Mouse (Mus musculus): ENCODE measurements around the gene Sspo. TPM values are rescaled to one million over a fixed set of nuclear protein-coding genes. Genes with fewer than 3 reads are reported as not detected.
A peak's percentile ranks its signal among the peaks of the same experiment; 100 is the strongest.

Gene Sspo
- total RNA-seq, 2 experiments from 2014 or later, result 0.56 to 0.74 TPM

DNA sequence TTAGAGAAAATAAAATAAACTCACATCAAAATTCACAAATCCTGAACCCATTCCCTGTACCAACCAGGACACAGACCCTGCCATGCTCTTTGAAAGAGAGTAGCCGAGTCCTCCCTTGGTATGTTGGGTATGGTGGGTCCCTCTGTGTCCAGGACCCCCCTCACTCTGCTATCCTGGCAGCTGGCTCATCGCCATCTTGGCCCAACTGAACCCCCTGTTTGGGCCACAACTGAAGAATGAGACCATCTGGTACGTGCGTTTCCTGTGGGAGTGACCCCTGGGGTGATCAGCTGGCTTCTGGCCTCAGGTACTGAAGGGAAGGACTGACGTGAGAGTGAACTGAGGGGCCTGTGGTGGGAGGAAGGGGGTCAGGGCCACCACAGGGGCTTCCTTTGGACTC, 91.8 kb downstream of the Sspo start:
- DNase-seq (ENCODE audit: low spot score in 2 of 2), result no peak

DNA sequence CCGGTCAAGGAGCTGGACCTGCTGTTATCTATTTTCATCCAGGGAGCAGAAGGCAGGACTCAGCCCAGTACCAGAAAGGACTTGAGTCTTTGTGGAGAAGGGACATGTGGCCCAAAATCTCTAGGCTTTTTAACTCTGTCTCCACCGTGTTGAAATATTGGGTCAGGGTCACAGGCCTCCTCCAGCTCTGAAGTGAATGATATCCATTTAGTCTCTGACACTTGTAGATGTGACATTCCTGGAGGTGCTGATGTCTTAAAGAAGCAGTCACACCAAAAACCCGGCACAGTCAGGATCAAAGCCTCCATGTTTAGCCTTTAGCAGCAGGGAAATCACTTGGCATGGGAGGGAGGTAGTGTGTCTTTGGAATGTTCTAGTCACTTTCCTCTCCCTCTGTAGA, 92.7 kb downstream of the Sspo start:
- DNase-seq (ENCODE audit: low spot score in 2 of 2), result no peak

DNA sequence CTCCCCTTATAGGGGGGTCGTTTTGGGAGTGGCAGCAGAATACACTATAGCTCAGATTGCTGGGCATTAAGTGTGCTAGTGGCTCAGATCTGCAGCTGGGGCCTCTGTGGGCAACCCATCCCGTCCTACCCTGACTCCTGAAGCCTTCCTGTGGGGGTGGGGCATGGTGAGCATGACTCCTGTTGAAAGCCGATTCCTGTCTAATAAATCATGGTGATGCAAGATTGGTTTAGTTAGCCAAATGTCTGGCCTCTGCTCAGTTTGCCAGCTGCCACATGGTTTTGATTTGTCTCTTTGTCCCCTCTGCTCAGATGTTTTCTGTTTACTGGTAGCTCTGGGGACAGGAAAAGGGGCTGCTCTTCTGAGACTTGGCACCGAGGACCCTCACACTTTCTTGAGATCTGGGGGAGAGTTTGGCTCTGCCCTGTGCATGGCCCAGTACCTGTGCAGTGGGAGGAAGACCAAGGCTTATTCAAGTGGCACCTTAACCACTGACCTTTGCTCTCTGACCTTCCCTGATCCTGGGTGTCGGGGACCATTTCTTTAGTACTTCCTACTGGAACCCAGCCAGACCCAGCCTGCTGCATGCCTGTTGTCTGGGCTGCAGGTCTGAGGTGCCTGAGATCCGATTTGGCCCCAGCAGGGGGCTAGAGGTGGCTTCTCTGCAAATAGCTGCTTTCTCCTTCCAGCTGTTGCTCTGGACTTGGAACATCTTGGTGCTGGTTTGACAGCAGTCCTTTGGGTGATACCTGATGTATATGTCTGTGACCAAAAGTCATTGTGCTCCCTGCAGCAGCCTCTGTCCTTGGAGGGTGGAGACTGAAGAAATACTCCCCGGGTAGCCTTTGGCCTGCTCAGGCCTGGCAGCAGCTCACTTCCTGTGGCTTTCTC, 93.8 kb downstream of the Sspo start:
- DNase-seq (ENCODE audit: low spot score in 2 of 2), result no peak

DNA sequence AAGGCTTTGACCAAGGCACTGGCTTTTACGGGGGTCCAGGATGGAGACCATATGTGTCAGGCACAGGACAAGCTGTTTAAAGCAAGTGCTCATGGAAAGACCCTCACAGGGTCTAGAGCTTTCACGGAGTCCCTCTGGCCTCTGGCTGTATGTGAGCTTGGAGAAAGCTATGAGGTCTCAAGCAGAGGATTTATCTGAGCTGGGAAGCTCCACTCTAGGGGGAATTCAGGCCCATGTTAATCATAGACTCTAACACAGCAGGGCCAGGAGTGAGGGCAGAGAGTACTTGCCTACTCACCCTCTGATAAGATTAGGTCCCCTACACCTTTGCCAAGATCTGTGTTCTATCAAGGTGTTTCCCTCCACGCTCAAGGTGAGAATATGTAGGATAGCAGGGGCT, 94.6 kb downstream of the Sspo start:
- DNase-seq (ENCODE audit: low spot score in 2 of 2), result no peak

GRCm38 (mm10) chr6:48545251-48545650, 97.2 kb downstream of the Sspo start:
- no peak for DNase-seq (ENCODE audit: low spot score in 2 of 2)

DNA sequence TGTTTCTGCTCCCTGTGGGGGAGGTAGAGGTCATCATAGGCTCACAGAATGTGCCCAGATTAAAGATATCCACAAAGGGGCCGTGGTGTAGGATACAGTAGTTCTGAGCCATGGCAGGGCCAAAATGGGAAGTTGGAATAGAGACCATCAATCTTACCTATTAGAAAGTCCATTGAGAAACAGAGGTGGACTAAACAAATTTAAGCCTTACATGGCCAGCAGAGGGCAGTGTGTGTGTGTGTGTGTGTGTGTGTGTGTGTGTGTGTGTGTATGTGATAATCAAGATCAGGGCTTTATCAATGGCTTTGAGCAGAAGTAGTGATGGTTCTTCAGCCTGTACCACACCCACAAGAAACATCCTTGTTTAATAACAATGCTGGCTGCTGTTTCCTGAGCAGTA, 98.2 kb downstream of the Sspo start:
- DNase-seq (ENCODE audit: low spot score in 2 of 2), result peak in 1 of 2 experiments; percentile 44

GRCm38 (mm10) chr6:48546858-48547257, 98.8 kb downstream of the Sspo start:
- no peak for DNase-seq (ENCODE audit: low spot score in 2 of 2)

DNA sequence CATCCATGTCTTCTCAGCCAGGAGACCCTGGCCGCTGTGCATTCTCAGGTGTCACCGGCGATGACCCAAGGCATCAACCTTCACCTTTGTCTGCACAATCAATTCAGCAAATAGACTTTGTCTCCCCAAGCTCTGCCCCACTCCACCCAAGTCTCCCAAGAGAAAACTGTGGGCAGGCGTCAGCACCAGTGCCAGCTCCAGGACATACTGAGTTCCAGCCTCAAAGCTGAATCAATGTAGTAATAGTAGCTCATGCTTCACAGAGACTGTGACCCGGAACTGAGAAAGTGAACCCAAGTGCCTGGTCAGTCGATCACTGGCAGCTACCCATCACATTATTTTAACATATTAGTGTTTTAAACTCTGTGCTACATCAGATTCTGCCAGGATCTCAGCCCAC, 100.3 kb downstream of the Sspo start:
- no peak for DNase-seq (ENCODE audit: low spot score in 2 of 2)

Small RNA genes lying within 50 kb of the gene (microRNA-seq; reads per million reads assigned to microRNA genes)
- 0 reads per million in 2 experiments for gene Gm24325

Other genes with a start within 250 kb of the Sspo start
- gene Krba1, start 52.6 kb upstream of the Sspo start, total RNA-seq (2021), result 10 to 100 TPM; 35.9 to 41.6 TPM
- 10 to 100 TPM; 22.3 TPM for gene Zfp467, start 2.4 kb upstream of the Sspo start, total RNA-seq (2021)
- gene Atp6v0e2, start 89.4 kb downstream of the Sspo start, total RNA-seq (2021), result 100 to 1,000 TPM; 440 to 446 TPM
- gene Lrrc61, start 106.6 kb downstream of the Sspo start, total RNA-seq (2021), result 10 to 100 TPM; 32.3 to 37.6 TPM
- gene Rarres2, start 124.6 kb downstream of the Sspo start, total RNA-seq (2021), result 10 to 100 TPM; 14.9 to 18.0 TPM
- not detected for gene Gm45021, start 141.4 kb downstream of the Sspo start, total RNA-seq (2021)
- gene Repin1, start 145.7 kb downstream of the Sspo start, total RNA-seq (2021), result 10 to 100 TPM; 48.0 to 51.0 TPM
- gene Gm44965, start 145.7 kb downstream of the Sspo start, total RNA-seq (2021), result not detected
- 1 to 10 TPM; 7.1 to 8.2 TPM for gene Zfp775, start 153.8 kb downstream of the Sspo start, total RNA-seq (2021)
- gene AI854703, start 178.5 kb downstream of the Sspo start, total RNA-seq (2021), result 10 to 100 TPM; 13.4 to 13.6 TPM
- gene Gimap8, start 199.0 kb downstream of the Sspo start, total RNA-seq (2021), result under 1 TPM; 0.77 to 0.81 TPM
- 1 to 10 TPM in 1 of 2 experiments, under 1 TPM in 1; 0.48 to 1.1 TPM for gene Gimap9, start 227.9 kb downstream of the Sspo start, total RNA-seq (2021)
- not detected for gene Gimap4, start 236.3 kb downstream of the Sspo start, total RNA-seq (2021)

Measured in layer of hippocampus, adult 18-20 months (tissue).